Mouse (Mus musculus) layer of hippocampus, adult 2 months (tissue): Measurements from ENCODE around the gene Brd2. TPM values are rescaled to one million over a fixed set of nuclear protein-coding genes. Genes with fewer than 3 reads are reported as not detected.

Experiments
- DNase-seq, 2 experiments: peaks; one replicate each; pipeline ENCODE4 v3.0.0; 2022; ENCODE audit warnings: low spot score in 2 of 2
- H3K27ac ChIP-seq: fragments of 200-600 bp; 2 replicates; pipeline ENCODE4 v1.8.1; 2022
- H3K4me3 ChIP-seq: fragments of 200-600 bp; 2 replicates; pipeline ENCODE4 v1.8.1; 2022; ENCODE audit warnings: mild to moderate bottlenecking
- CTCF ChIP-seq: fragments of 200-600 bp; conservative IDR thresholded peaks from 2 replicates; pipeline ENCODE4 v1.8.1; 2022; ENCODE audit warnings: antibody characterized with exemption, mild to moderate bottlenecking, moderate library complexity
- total RNA-seq, 2 experiments: library from RNA; stranded (reverse); gene quantifications; 2 replicates each; pipeline ENCODE4 v1.2.3; 2021

Gene Brd2
- total RNA-seq, 2 experiments from 2014 or later, result 196 to 200 TPM

GRCm38 (mm10) chr17:34128264-34128937 lies 6.0 kb upstream of the Brd2 start:
- TF ChIP-seq CTCF, result peak; percentile 65
- peak overlapping the region; percentile 92 for H3K27ac ChIP-seq
- peak overlapping the region; percentile 10 for H3K4me3 ChIP-seq
- DNase-seq, result peak; percentile 68 to 76

GRCm38 (mm10) chr17:34127475-34127874 lies 5.0 kb upstream of the Brd2 start:
- DNase-seq, result peak in 1 of 2 experiments; percentile 68
- no peak overlapping the region for H3K4me3 ChIP-seq

GRCm38 (mm10) chr17:34126826-34127420 lies 4.5 kb upstream of the Brd2 start:
- no peak for DNase-seq
- H3K4me3 ChIP-seq, result no peak overlapping the region
- no peak for TF ChIP-seq CTCF
- H3K27ac ChIP-seq, result peak overlapping the region; percentile 92

More at GRCm38 (mm10) chr17:34127475-34127874, 5.0 kb upstream of the Brd2 start:
- TF ChIP-seq CTCF, result no peak
- peak overlapping the region; percentile 92 for H3K27ac ChIP-seq

GRCm38 (mm10) chr17:34124649-34125048 lies 2.2 kb upstream of the Brd2 start:
- no peak overlapping the region for H3K27ac ChIP-seq
- H3K4me3 ChIP-seq, result no peak overlapping the region
- TF ChIP-seq CTCF, result no peak
- DNase-seq, result no peak

GRCm38 (mm10) chr17:34123518-34123917 lies 1.1 kb upstream of the Brd2 start:
- no peak for DNase-seq
- no peak for TF ChIP-seq CTCF
- peak overlapping the region; percentile 100 for H3K27ac ChIP-seq
- H3K4me3 ChIP-seq, result peak overlapping the region; percentile 98

GRCm38 (mm10) chr17:34123111-34123510 lies 677 bp upstream of the Brd2 start:
- DNase-seq, result no peak
- Histone ChIP-seq H3K4me3 (peak overlapping the region; percentile 98), H3K27ac (peak overlapping the region; percentile 100)
- no peak for TF ChIP-seq CTCF

GRCm38 (mm10) chr17:34121879-34122187 lies 601 bp downstream of the Brd2 start:
- peak overlapping the region; percentile 100 for H3K27ac ChIP-seq
- peak in 1 of 2 experiments; percentile 40 for DNase-seq
- TF ChIP-seq CTCF, result no peak
- peak overlapping the region; percentile 98 for H3K4me3 ChIP-seq

GRCm38 (mm10) chr17:34121172-34121878 lies 1.1 kb downstream of the Brd2 start:
- peak; percentile 87 to 92 for DNase-seq
- Histone ChIP-seq H3K4me3 (peak overlapping the region; percentile 98), H3K27ac (peak overlapping the region; percentile 100)
- no peak for TF ChIP-seq CTCF

- Histone ChIP-seq H3K27ac (peak overlapping the region; percentile 100), H3K4me3 (peak overlapping the region; percentile 98)
- peak in 1 of 2 experiments; percentile 67 for DNase-seq
- peak; percentile 56 for TF ChIP-seq CTCF
Observed at GRCm38 (mm10) chr17:34120814-34121171, 1.6 kb downstream of the Brd2 start.

GRCm38 (mm10) chr17:34120180-34120723 lies 2.2 kb downstream of the Brd2 start:
- TF ChIP-seq CTCF, result no peak
- peak overlapping the region; percentile 98 for H3K4me3 ChIP-seq
- DNase-seq, result peak; percentile 88
- H3K27ac ChIP-seq, result peak overlapping the region; percentile 100

- peak; percentile 98 to 99 for DNase-seq
- TF ChIP-seq CTCF, result 0 out of 2 replicates have a peak, but pooled peaks have one; percentile 5
- peak within 1 kb of the TSS; percentile 100 for H3K27ac ChIP-seq
- H3K4me3 ChIP-seq, result peak within 1 kb of the TSS; percentile 98
Observed at GRCm38 (mm10) chr17:34119249-34120179, 2.9 kb downstream of the Brd2 start, which contains the start of gene H2-DMa. Gene H2-DMa, plus strand, starts transcription at chr17:34119541.

- no peak for TF ChIP-seq CTCF
- Histone ChIP-seq H3K27ac (peak overlapping the region; percentile 100), H3K4me3 (peak overlapping the region; percentile 98)
- DNase-seq, result no peak
Observed at GRCm38 (mm10) chr17:34118873-34119248, 3.6 kb downstream of the Brd2 start.
